Mouse (Mus musculus): ENCODE results near the gene Pde10a.

DNA sequence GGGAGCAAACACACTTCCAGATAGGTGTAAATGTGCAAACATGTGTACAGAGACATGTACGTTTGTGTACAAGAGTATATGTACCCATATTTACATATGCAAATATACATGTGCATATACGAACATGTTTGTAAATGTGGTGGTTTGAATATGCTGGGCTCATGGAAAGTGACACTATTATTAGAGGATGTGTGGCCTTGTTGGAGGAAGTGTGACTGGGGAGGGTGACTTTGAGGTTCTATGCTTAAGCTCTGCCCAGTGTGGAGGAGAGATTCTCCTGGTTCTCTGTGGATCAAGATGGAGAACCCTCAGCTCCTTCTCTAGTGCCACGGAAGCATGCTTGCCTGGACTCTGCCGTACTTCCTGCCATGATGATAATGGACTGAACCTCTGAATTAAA is 261.3 kb downstream of the Pde10a start:
- TF ChIP-seq POLR2A (IDR thresholded peaks at IDR 0.05; ENCODE audit: insufficient read length, low read depth) (no peak), USF1 (IDR thresholded peaks at IDR 0.05; ENCODE audit: low read depth) (no peak), MAX (IDR thresholded peaks at IDR 0.05; ENCODE audit: low read depth) (no peak), SRF (IDR thresholded peaks at IDR 0.05; ENCODE audit: control insufficient read depth, insufficient read length, low read depth) (no peak)

All from myocyte (in vitro differentiated cells).